Mouse (Mus musculus) intestine, embryonic 14.5 days (tissue): ENCODE data around the gene Pard6b. TPM values are rescaled to one million over a fixed set of nuclear protein-coding genes. Genes with fewer than 3 reads are reported as not detected.
"Not testable (repeated sequence)": the region's sequence is repeated elsewhere in the genome, so short reads cannot be mapped to it uniquely, and the experiment has no call there.

ENCODE experiments used
- ATAC-seq: fragments of 200-750 bp; cut with Nextera tagmentation; replicated peaks from 2 replicates; pipeline ENCODE4 v1.8.0; 2017; ENCODE audit warnings: low read depth, moderate number of reproducible peaks, moderate TSS enrichment, moderate library complexity; ENCODE audit not compliant: low FRiP score, low TSS enrichment
- DNase-seq: peaks from one replicate; pipeline ENCODE4 v3.0.0-alpha.2; 2018; ENCODE audit warnings: low spot score
- H3K27ac ChIP-seq: fragments of 300-500 bp; sonication (generic); 2 replicates; pipeline ENCODE4 v1.5.1; 2014; ENCODE audit warnings: low read depth, mild to moderate bottlenecking, control low read depth
- H3K27me3 ChIP-seq: fragments of 300-500 bp; sonication (generic); replicated peaks from 2 replicates; pipeline ENCODE4 v1.6.1; 2014; ENCODE audit warnings: low read length, control low read depth; ENCODE audit not compliant: control insufficient read depth, insufficient read depth
- H3K36me3 ChIP-seq: fragments of 300-500 bp; sonication (generic); 2 replicates; pipeline ENCODE4 v1.6.1; 2014; ENCODE audit warnings: low read length, control low read depth; ENCODE audit not compliant: control insufficient read depth, insufficient read depth
- H3K4me1 ChIP-seq: fragments of 300-500 bp; sonication (generic); replicated peaks from 2 replicates; pipeline ENCODE4 v1.6.1; 2014; ENCODE audit warnings: low read length, control low read depth, mixed read lengths; ENCODE audit not compliant: control insufficient read depth, insufficient read depth
- H3K4me2 ChIP-seq: fragments of 300-500 bp; sonication (generic); 2 replicates; pipeline ENCODE4 v1.6.1; 2014; ENCODE audit warnings: low read length
- H3K4me3 ChIP-seq: fragments of 300-500 bp; sonication (generic); 2 replicates; pipeline ENCODE4 v1.5.1; 2014; ENCODE audit warnings: low read depth, low read length, control low read depth, mixed read lengths
- H3K9ac ChIP-seq: fragments of 300-500 bp; sonication (generic); 2 replicates; pipeline ENCODE4 v1.6.1; 2014; ENCODE audit warnings: mild to moderate bottlenecking, low read length
- H3K9me3 ChIP-seq: fragments of 300-500 bp; sonication (generic); 2 replicates; pipeline ENCODE4 v1.6.1; 2016; ENCODE audit warnings: low read length, control low read depth; ENCODE audit not compliant: control insufficient read depth
- WGBS: fragments of 180-500 bp; shearing (Covaris S2); extraction: QIAGEN DNeasy Blood & Tissue Kit; methylation state at CpG from one replicate; pipeline ENCODE4 v1.1.7; 2014; 5-methylcytosine and 5-hydroxymethylcytosine counted together
- polyA plus RNA-seq: library from polyadenylated mRNA; unstranded; fragments of >200 nt; fragmentation: Nextera tagmentation; extraction: Ambion mirVana; gene quantifications from 2 replicates; pipeline ENCODE4 v1.2.1, GENCODE M21; 2014

Pard6b gene
- polyA plus RNA-seq, 1 experiment from 2014 or later = 21.6 TPM

DNA sequence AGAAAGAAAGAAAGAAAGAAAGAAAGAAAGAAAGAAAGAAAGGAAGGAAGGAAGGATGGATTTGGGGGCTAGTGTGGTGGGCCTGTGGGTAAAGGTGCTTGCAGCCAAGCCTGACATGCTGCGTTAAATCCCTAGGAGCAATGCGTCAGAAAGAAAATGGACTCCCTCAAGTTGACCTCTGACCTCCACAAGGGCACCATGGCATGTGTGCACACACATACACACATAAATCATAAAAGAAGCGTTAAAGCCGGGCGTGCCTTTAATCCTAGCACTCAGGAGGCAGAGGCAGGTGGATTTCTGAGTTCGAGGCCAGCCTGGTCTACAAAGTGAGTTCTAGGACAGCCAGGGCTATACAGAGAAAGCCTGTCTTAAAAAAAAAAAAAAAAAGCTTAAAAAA is 27.1 kb downstream of the Pard6b start:
- H3K36me3 ChIP-seq, DNase-seq, H3K4me2 ChIP-seq, H3K4me3 ChIP-seq, H3K27ac ChIP-seq, H3K9me3 ChIP-seq, H3K9ac ChIP-seq, H3K4me1 ChIP-seq, H3K27me3 ChIP-seq, ATAC-seq: not testable (repeated sequence)
- 91% methylated on average over 6 of the region's 6 CpGs for WGBS

DNA sequence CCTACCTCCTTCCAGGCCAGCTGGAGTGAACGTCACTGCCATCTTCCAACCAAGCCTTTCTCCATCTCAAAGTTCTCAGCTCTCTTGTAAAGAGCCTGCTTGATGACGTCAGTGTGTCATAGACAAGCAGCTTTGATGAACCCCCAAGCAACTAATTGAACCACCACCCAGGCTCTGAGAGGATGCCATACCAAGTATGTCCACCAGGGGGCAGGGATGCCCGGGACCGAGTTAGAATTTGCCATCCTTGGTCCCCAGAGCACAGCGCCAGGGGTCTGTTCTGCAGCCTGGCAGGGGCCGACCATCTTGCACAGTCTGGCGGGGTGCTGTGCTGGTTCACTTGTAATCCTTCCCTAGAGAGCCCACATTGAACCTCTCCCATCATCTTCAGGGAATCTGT is 31.1 kb downstream of the Pard6b start:
- no peak for ATAC-seq
- Histone ChIP-seq H3K27me3 (no peaks in the 10 kb centered on the region), H3K27ac (no peak overlapping the region), H3K4me1 (peaks cover 19% of the 10 kb centered on the region), H3K36me3 (no peaks in the 10 kb centered on the region), H3K4me2 (no peak overlapping the region), H3K9me3 (no peaks in the 10 kb centered on the region), H3K4me3 (no peak overlapping the region), H3K9ac (no peak overlapping the region)
- DNase-seq = peak; percentile 90
- whole genome bisulfite sequencing = 10% methylated on average over 7 of the region's 7 CpGs

DNA sequence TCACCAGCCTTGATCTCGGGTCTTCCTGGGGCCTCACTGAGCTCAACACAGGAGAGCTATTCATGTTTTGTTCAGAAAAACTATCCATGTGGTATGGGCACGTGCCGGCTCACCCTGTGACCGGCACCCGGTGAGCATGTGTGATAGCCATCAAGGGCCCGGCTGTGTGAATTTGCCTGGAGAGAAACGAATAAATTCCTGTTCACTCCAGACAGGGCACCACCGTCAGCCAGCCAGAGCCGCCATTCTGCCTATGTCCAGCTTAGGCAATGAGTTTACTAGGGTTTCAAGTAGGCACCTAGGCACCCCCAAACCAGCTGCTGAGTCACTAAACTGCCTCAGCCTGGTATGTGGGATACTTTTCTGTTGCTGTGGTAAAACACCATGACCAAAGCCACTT is 32.5 kb downstream of the Pard6b start:
- H3K4me1 ChIP-seq = peaks cover 23% of the 10 kb centered on the region
- DNase-seq (no peak), ATAC-seq (no peak)
- no peak overlapping the region for H3K4me3 ChIP-seq
- H3K9me3 ChIP-seq = no peaks in the 10 kb centered on the region
- WGBS = 85% methylated on average over 9 of the region's 9 CpGs
- H3K27me3 ChIP-seq = no peaks in the 10 kb centered on the region
- H3K36me3 ChIP-seq = no peaks in the 10 kb centered on the region
- no peak overlapping the region for H3K4me2 ChIP-seq
- H3K27ac ChIP-seq = no peak overlapping the region
- no peak overlapping the region for H3K9ac ChIP-seq

DNA sequence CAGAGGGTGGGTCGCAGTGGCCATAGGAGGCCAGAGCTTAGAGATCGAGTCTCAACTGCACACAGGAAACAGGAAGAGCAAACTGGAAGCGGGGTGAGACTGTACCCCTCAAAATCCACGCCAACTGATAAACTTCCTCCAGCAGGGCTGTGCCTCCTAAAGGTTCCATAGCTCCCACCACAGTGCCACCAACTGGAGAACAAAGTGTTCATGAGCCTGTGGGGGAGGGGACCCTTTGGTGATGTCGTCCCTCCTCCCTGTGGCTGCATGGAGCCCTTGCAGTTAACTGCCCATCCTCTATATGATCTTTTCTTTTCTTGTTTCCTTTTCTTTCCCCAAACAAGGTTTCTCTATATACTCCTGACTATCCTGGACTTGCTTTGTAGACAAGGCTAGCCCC is 32.9 kb downstream of the Pard6b start:
- H3K27me3 ChIP-seq = no peaks in the 10 kb centered on the region
- no peak overlapping the region for H3K4me3 ChIP-seq
- no peak for DNase-seq
- H3K27ac ChIP-seq = no peak overlapping the region
- H3K4me2 ChIP-seq = no peak overlapping the region
- H3K9ac ChIP-seq = no peak overlapping the region
- H3K9me3 ChIP-seq = no peaks in the 10 kb centered on the region
- 82% methylated on average over 5 of the region's 5 CpGs for WGBS
- H3K4me1 ChIP-seq = peaks cover 23% of the 10 kb centered on the region
- no peak for ATAC-seq
- H3K36me3 ChIP-seq = no peaks in the 10 kb centered on the region

DNA sequence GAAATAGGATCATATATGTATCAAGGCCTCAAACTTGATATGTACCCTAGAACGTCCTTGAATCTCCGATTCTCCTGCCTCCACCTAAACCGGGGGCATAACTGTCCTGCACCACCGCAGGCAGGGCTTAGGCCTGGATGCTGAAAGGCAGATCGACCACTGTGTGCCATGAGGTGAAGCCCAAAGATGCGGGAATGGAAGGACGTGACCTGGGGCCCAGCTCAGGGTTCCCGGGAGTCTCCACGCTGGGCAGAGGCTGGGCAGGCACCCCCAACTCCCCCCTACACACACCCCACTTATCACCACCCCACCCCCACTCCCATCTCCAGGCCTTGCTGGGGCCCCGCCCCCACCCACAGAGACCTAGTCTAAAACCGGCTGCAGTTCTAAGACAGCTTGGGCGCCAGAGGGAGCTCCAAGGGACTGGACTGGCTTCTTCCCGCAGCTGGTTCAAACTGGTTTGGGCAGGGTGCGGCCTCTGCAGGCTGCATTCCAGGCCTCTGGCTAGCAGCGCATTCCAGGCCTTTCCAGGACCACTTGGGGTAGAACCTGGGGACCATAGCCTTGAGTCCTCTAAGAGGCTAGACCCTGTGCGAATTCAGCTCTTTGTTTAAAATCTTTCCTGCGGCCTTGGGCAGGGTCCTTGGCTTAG is 34.0 kb downstream of the Pard6b start:
- no peak overlapping the region for H3K4me2 ChIP-seq
- WGBS = 17% methylated on average over 17 of the region's 17 CpGs
- H3K36me3 ChIP-seq = no peaks in the 10 kb centered on the region
- H3K9me3 ChIP-seq = no peaks in the 10 kb centered on the region
- no peaks in the 10 kb centered on the region for H3K27me3 ChIP-seq
- H3K4me1 ChIP-seq = peaks cover 23% of the 10 kb centered on the region
- DNase-seq = peak; percentile 90
- ATAC-seq = peak; percentile 82
- peak overlapping the region; percentile 72 for H3K27ac ChIP-seq
- H3K4me3 ChIP-seq = no peak overlapping the region
- peak overlapping the region; percentile 45 for H3K9ac ChIP-seq

DNA sequence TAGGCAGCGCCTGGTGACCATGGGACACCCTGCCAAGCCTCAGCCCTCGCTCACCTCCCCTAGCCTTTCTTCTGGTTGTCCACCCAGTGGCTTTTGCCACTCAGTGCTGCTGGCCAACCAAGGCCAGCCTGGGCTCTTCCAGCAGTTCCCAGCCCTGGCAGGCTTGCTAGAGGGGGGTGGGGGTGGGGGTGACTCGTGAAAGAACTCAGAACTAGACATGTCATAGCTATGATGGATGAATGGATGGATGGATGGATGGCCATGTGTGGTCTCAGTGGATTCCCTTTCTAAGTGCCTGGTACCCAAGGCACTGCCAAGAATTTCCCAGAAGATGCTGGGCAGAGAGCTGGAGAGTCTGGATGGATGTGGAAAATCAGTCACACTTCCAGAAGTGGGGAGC is 35.0 kb downstream of the Pard6b start:
- H3K4me2 ChIP-seq = no peak overlapping the region
- DNase-seq = no peak
- H3K4me3 ChIP-seq = no peak overlapping the region
- H3K9ac ChIP-seq = no peak overlapping the region
- H3K27me3 ChIP-seq = no peaks in the 10 kb centered on the region
- H3K9me3 ChIP-seq = no peaks in the 10 kb centered on the region
- H3K36me3 ChIP-seq = no peaks in the 10 kb centered on the region
- peak overlapping the region; percentile 72; the same call in 1 of the 2 replicates for H3K27ac ChIP-seq
- WGBS = 78% methylated on average over 3 of the region's 3 CpGs
- ATAC-seq = no peak
- peaks cover 23% of the 10 kb centered on the region for H3K4me1 ChIP-seq

DNA sequence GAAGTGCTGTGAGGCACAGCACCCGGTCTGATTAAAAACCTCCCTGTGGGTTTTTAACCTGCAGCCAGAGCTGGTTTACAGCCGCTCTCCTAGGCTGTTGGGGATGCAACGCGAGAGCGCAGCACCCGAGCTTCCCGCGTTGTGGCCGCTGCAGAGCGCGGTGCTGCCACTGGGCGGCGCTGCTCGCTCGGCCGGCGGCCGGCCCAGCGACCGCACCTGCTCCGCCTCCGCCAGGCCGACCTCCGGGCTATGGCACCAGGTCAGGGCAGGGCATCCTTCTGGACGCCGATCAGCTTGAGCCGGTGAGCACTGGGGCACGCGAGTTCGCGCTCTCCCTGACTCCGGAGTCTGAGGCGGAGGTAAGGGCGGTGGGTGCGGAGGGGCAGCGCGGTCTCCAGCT is 36.3 kb downstream of the Pard6b start:
- Histone ChIP-seq H3K4me3 (peak overlapping the region; percentile 39), H3K9ac (peak overlapping the region; percentile 40; the same call in 1 of the 2 replicates)
- peak; percentile 50 for ATAC-seq

DNA sequence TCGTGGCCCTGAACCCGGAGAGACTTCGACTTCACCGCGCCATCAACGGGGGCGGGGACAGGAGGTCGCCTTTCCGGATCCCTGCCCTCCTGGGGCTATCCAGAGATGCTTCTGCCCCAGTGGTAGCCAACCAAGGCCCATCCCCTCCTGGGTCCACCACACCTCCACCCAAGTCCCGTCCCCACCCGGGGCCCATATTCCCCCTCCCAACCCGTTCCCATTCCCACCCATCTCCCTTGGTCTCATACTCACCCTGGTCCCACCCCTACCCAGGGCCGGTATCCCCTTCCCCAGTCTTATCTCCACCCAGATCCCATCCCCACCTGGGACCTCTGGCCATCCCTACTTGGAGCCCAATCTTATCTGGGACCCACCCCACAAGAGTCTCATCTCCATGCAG is 36.7 kb downstream of the Pard6b start:
- no peak for DNase-seq
- Histone ChIP-seq H3K36me3 (no peaks in the 10 kb centered on the region), H3K4me1 (peaks cover 23% of the 10 kb centered on the region), H3K4me2 (peak overlapping the region; percentile 74), H3K9ac (peak overlapping the region; percentile 40; the same call in 1 of the 2 replicates), H3K27ac (no peak overlapping the region), H3K27me3 (no peaks in the 10 kb centered on the region), H3K9me3 (no peaks in the 10 kb centered on the region), H3K4me3 (peak overlapping the region; percentile 39)
- peak; percentile 33 for ATAC-seq
- 0% methylated on average over 13 of the region's 13 CpGs for WGBS

More for the DNA sequence above, 36.3 kb downstream of the Pard6b start:
- H3K36me3 ChIP-seq = no peaks in the 10 kb centered on the region
- H3K27ac ChIP-seq = no peak overlapping the region
- WGBS = under 1% methylated on average over 37 of the region's 37 CpGs
- peak; percentile 84 for DNase-seq
- H3K9me3 ChIP-seq = no peaks in the 10 kb centered on the region
- no peaks in the 10 kb centered on the region for H3K27me3 ChIP-seq
- peaks cover 23% of the 10 kb centered on the region for H3K4me1 ChIP-seq
- H3K4me2 ChIP-seq = peak overlapping the region; percentile 74

DNA sequence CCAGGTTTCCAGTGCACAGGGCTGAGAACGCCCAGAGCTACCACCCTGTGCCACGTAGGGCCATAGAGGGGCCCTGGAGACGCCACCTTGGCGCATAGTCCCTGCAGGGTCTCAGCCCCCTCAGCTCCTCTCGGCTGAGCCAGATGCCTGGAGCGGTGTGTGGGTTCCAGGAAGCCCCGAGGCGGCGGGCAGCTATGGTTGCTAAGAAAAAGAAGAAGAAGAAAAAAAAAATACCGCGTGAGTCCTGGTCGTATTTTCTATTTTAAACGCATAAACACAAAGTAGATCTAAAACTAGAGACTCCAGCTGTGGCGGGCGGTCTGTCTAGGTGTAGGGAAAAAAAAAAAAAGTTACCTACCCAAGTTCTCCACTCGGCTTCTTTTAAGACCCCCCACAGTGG is 37.2 kb downstream of the Pard6b start:
- Histone ChIP-seq H3K27ac (no peak overlapping the region), H3K4me1 (peaks cover 23% of the 10 kb centered on the region), H3K9me3 (no peaks in the 10 kb centered on the region), H3K36me3 (no peaks in the 10 kb centered on the region), H3K4me2 (peak overlapping the region; percentile 74), H3K9ac (no peak overlapping the region), H3K4me3 (no peak overlapping the region), H3K27me3 (no peaks in the 10 kb centered on the region)
- 41% methylated on average over 16 of the region's 16 CpGs for WGBS
- ATAC-seq (peak; percentile 6; the same call in 1 of the 2 replicates), DNase-seq (no peak)
